Mouse (Mus musculus) MEL (cell line): ENCODE data around the gene Yeats2. TPM values are rescaled to one million over a fixed set of nuclear protein-coding genes. Genes with fewer than 3 reads are reported as not detected.

Experiments used
- DNase-seq: peaks from one replicate; pipeline ENCODE4 v3.0.0; 2011; ENCODE audit warnings: low read depth, low spot score
- H3K27ac ChIP-seq: 2 replicates; pipeline ENCODE4 v1.5.1; 2012; ENCODE audit warnings: low read depth, mild to moderate bottlenecking, control low read depth, low read length, moderate library complexity; ENCODE audit not compliant: control insufficient read depth
- H3K27me3 ChIP-seq, 2 experiments: fragments of 150-350 bp in 1 of 2; sonication (generic) in 1 of 2; 2 replicates each; pipeline ENCODE4 v1.6.1; 2012; ENCODE audit warnings: low read length in 2 of 2, mild to moderate bottlenecking in 2 of 2, improper control_type of control experiment in 1 of 2, moderate library complexity in 1 of 2; ENCODE audit not compliant: insufficient read depth in 2 of 2, control insufficient read depth in 1 of 2
- H3K36me3 ChIP-seq, 2 experiments: 2 replicates each; pipeline ENCODE4 v1.6.1; 2012 to 2014; ENCODE audit warnings: low read length in 2 of 2, improper control_type of control experiment in 1 of 2, inconsistent platforms in 1 of 2, mild to moderate bottlenecking in 1 of 2; ENCODE audit not compliant: insufficient read depth in 2 of 2, control insufficient read depth in 1 of 2
- H3K4me1 ChIP-seq, 2 experiments: fragments of 150-350 bp in 1 of 2; sonication (generic) in 1 of 2; 2 replicates each; pipeline ENCODE4 v1.6.1; 2012; ENCODE audit warnings: low read length in 2 of 2, improper control_type of control experiment in 1 of 2, mild to moderate bottlenecking in 1 of 2; ENCODE audit not compliant: insufficient read depth in 2 of 2, control insufficient read depth in 1 of 2
- H3K4me3 ChIP-seq, 2 experiments: fragments of 150-350 bp in 1 of 2; sonication (generic) in 1 of 2; 2 replicates each; pipeline ENCODE4 v1.5.1; 2012; ENCODE audit warnings: low read depth in 2 of 2, low read length in 2 of 2, mild to moderate bottlenecking in 2 of 2, moderate library complexity in 2 of 2, control low read depth in 1 of 2, improper control_type of control experiment in 1 of 2; ENCODE audit not compliant: control insufficient read depth in 1 of 2, insufficient read depth in 1 of 2
- H3K79me2 ChIP-seq: 2 replicates; pipeline ENCODE4 v1.6.1; 2012; ENCODE audit warnings: mild to moderate bottlenecking, low read length, moderate library complexity; ENCODE audit not compliant: control insufficient read depth, poor library complexity, insufficient read depth
- H3K9ac ChIP-seq: 2 replicates; pipeline ENCODE4 v1.6.1; 2012; ENCODE audit warnings: low read depth, mild to moderate bottlenecking, control low read depth, low read length, moderate library complexity; ENCODE audit not compliant: control insufficient read depth, poor library complexity, severe bottlenecking
- H3K9me3 ChIP-seq: fragments of 150-350 bp; sonication (generic); replicated peaks from 2 replicates; pipeline ENCODE4 v1.6.1; 2012; ENCODE audit warnings: mild to moderate bottlenecking, low read length, improper control_type of control experiment, moderate library complexity; ENCODE audit not compliant: insufficient read depth
- E2F4 ChIP-seq: IDR thresholded peaks from 2 replicates; pipeline ENCODE4 v1.6.1; 2011; ENCODE audit warnings: low read depth, low read length, improper control_type of control experiment, borderline replicate concordance
- ELF1 ChIP-seq: IDR thresholded peaks from 2 replicates; pipeline ENCODE4 v1.6.1; 2014; ENCODE audit warnings: low read depth, mild to moderate bottlenecking, inconsistent platforms, low read length, improper control_type of control experiment, moderate library complexity
- ETS1 ChIP-seq: IDR thresholded peaks from 2 replicates; pipeline ENCODE4 v1.6.1; 2012; ENCODE audit warnings: low read depth, mild to moderate bottlenecking, inconsistent platforms, low read length, improper control_type of control experiment, moderate library complexity
- KAT2A ChIP-seq: conservative IDR thresholded peaks from 2 replicates; pipeline ENCODE4 v1.6.1; 2012; ENCODE audit warnings: low read depth, low read length, improper control_type of control experiment, inconsistent platforms
- MAFK ChIP-seq: IDR thresholded peaks from 2 replicates; pipeline ENCODE4 v1.6.1; 2011; ENCODE audit warnings: low read depth, mild to moderate bottlenecking, low read length, improper control_type of control experiment, borderline replicate concordance
- MAX ChIP-seq: IDR thresholded peaks from 2 replicates; pipeline ENCODE4 v1.6.1; 2011; ENCODE audit warnings: low read length, improper control_type of control experiment
- MAZ ChIP-seq: IDR thresholded peaks from 2 replicates; pipeline ENCODE4 v1.6.1; 2012; ENCODE audit warnings: low read depth, mild to moderate bottlenecking, inconsistent platforms, low read length, improper control_type of control experiment
- MEF2A ChIP-seq: IDR thresholded peaks from 2 replicates; pipeline ENCODE4 v1.6.1; 2014; ENCODE audit warnings: low read depth, mild to moderate bottlenecking, inconsistent platforms, low read length, improper control_type of control experiment; ENCODE audit not compliant: poor library complexity, insufficient replicate concordance, severe bottlenecking; ENCODE audit errors: extremely low read depth
- MXI1 ChIP-seq: IDR thresholded peaks from 2 replicates; pipeline ENCODE4 v1.6.1; 2011; ENCODE audit warnings: mild to moderate bottlenecking, low read depth, low read length, improper control_type of control experiment
- NELFE ChIP-seq: IDR thresholded peaks from 2 replicates; pipeline ENCODE4 v1.6.1; 2011; ENCODE audit warnings: low read depth, low read length, improper control_type of control experiment
- NRF1 ChIP-seq: IDR thresholded peaks from 2 replicates; pipeline ENCODE4 v1.6.1; 2014; ENCODE audit warnings: low read depth, mild to moderate bottlenecking, inconsistent platforms, low read length, improper control_type of control experiment, moderate library complexity; ENCODE audit not compliant: poor library complexity, insufficient read depth, severe bottlenecking
- POLR2A ChIP-seq, 2 experiments: IDR thresholded peaks; 2 replicates each; pipeline ENCODE4 v1.6.1; 2011 to 2012; ENCODE audit warnings: low read length in 2 of 2, mild to moderate bottlenecking in 2 of 2, control low read depth in 1 of 2, improper control_type of control experiment in 1 of 2, low read depth in 1 of 2, moderate library complexity in 1 of 2; ENCODE audit not compliant: control insufficient read depth in 1 of 2, insufficient read depth in 1 of 2, poor library complexity in 1 of 2
- POLR2AphosphoS2 ChIP-seq: IDR thresholded peaks from 2 replicates; pipeline ENCODE4 v1.6.1; 2011; ENCODE audit warnings: low read length, improper control_type of control experiment
- SIN3A ChIP-seq: IDR thresholded peaks from 2 replicates; pipeline ENCODE4 v1.6.1; 2012; ENCODE audit warnings: low read length, improper control_type of control experiment, inconsistent platforms
- SMC3 ChIP-seq: IDR thresholded peaks from 2 replicates; pipeline ENCODE4 v1.6.1; 2011; ENCODE audit warnings: low read depth, low read length, improper control_type of control experiment
- TCF12 ChIP-seq: IDR thresholded peaks from 2 replicates; pipeline ENCODE4 v1.6.1; 2014; ENCODE audit warnings: low read depth, mild to moderate bottlenecking, inconsistent platforms, low read length, improper control_type of control experiment, moderate library complexity
- USF1 ChIP-seq: IDR thresholded peaks from 2 replicates; pipeline ENCODE4 v1.6.1; 2014; ENCODE audit warnings: low read depth, mild to moderate bottlenecking, inconsistent platforms, low read length, improper control_type of control experiment, moderate library complexity
- USF2 ChIP-seq, 2 experiments: IDR thresholded peaks; 2 replicates each; pipeline ENCODE4 v1.6.1; 2011 to 2012; ENCODE audit warnings: improper control_type of control experiment in 2 of 2, low read length in 2 of 2, borderline replicate concordance in 1 of 2, inconsistent platforms in 1 of 2, low read depth in 1 of 2, mild to moderate bottlenecking in 1 of 2; ENCODE audit not compliant: insufficient read depth in 1 of 2
- ZC3H11A ChIP-seq: IDR thresholded peaks from 2 replicates; pipeline ENCODE4 v1.6.1; 2012; ENCODE audit warnings: low read depth, mild to moderate bottlenecking, inconsistent platforms, low read length, improper control_type of control experiment
- ZKSCAN1 ChIP-seq: IDR thresholded peaks from 2 replicates; pipeline ENCODE4 v1.6.1; 2012; ENCODE audit warnings: low read depth, mild to moderate bottlenecking, inconsistent platforms, low read length, improper control_type of control experiment, moderate library complexity
- ZNF384 ChIP-seq: IDR thresholded peaks from 2 replicates; pipeline ENCODE4 v1.6.1; 2012; ENCODE audit warnings: low read depth, mild to moderate bottlenecking, inconsistent platforms, low read length, improper control_type of control experiment
- polyA plus RNA-seq, 2 experiments: library from polyadenylated mRNA; stranded (reverse) in 1 of 2; unstranded in 1 of 2; fragments of >175 nt in 1 of 2; fragments of >200 nt in 1 of 2; gene quantifications; 2 replicates each; pipeline versions ENCODE4 v1.2.1 to v1.2.4; 2012; ENCODE audit warnings: low replicate concordance in 2 of 2, low read depth in 1 of 2; ENCODE audit not compliant: insufficient read length in 2 of 2, insufficient read depth in 1 of 2, missing spikeins in 1 of 2
- total RNA-seq: library from RNA; depleted of rRNA; stranded (reverse); fragments of 300-350 nt; gene quantifications from 2 replicates; pipeline ENCODE4 v1.2.3, GENCODE M21; 2012

The Yeats2 gene
- total and polyA plus RNA-seq, 3 experiments: 12.7 to 23.2 TPM; not detected in 1

DNA sequence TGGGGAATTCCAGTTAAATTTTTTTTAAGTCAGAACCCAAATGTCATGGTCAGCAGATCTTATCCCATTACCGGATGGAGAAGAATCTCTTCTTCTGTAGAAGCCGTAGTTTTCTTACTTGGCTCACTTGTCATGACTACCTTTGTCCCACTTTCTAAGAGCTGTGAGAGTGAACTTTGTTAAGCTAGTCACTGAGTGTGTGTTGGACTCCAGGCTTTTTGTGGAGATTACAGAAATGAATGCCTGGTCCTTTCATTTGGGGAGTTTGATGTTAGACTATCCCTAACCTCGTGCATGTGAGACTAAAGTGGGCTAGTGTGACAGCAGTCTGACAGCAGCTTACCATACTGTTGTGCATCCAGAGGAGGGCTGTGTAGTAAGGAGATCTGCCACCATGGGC lies 28.2 kb downstream of the Yeats2 start:
- no peak for DNase-seq
- Histone ChIP-seq H3K27ac (no peak overlapping the region), H3K79me2 (no peaks in the 10 kb centered on the region), H3K4me1 (no peaks in the 10 kb centered on the region)
- TF ChIP-seq MAFK (no peak), NRF1 (no peak), ZC3H11A (no peak), MAZ (no peak), POLR2AphosphoS2 (no peak), MXI1 (no peak), POLR2A (IDR thresholded peaks at IDR 0.05; ENCODE audit: control insufficient read depth in 1 of 2, insufficient read depth in 1 of 2, low read depth in 1 of 2, low read length in 2 of 2, poor library complexity in 1 of 2) (no peak), TCF12 (no peak), SIN3A (no peak), MEF2A (no peak), NELFE (no peak), KAT2A (no peak), ZNF384 (no peak), ETS1 (no peak), ZKSCAN1 (no peak), ELF1 (no peak), USF2 (IDR thresholded peaks at IDR 0.05; ENCODE audit: borderline replicate concordance in 1 of 2, insufficient read depth in 1 of 2, low read depth in 1 of 2, low read length in 2 of 2) (no peak)
- TF ChIP-seq, all 39 proteins: peak for 0
- H3K9ac ChIP-seq: no peak overlapping the region
- H3K36me3 ChIP-seq: peaks cover 0 to 26% of the 10 kb centered on the region in 2 experiments; a peak in 2 of 4 replicates
- no peaks in the 10 kb centered on the region for H3K27me3 ChIP-seq
- no peaks in the 10 kb centered on the region for H3K9me3 ChIP-seq
- no peak overlapping the region for H3K4me3 ChIP-seq

DNA sequence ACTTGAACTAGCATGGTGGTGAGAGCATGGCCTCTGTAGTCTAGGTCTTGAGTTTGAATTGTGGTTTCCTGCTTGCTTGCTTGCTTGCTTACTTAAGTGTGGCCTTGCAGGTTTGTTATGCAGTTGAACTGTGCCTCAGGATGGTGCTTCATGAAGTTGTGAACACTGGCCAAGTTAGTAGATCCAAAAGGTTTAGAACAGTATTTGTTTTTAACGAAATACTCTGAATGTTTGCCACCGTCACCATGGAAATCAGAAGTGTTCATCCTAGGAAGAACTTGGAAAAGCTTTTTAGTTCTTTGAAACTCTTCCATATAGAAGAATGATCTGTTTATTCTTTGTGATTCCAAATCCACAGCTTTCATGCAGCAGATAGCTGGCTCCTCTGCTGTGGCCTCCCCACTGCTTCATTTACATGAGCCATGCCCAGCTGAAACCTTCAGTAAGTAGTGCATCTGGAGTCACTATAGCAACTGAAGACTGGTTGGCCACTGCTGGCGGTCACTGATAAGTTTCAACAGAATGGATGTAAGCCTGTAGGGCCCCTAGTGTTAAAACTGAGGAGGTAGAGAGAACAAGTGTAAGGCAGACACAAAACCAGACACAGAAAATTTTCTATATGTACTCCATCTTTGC lies 28.7 kb downstream of the Yeats2 start:
- peak; percentile 16 for DNase-seq
- Histone ChIP-seq H3K79me2 (no peaks in the 10 kb centered on the region), H3K4me1 (no peaks in the 10 kb centered on the region), H3K4me3 (no peak overlapping the region), H3K36me3 (peaks cover 0 to 25% of the 10 kb centered on the region in 2 experiments; a peak in 2 of 4 replicates), H3K9me3 (no peaks in the 10 kb centered on the region), H3K27ac (no peak overlapping the region), H3K9ac (no peak overlapping the region), H3K27me3 (no peaks in the 10 kb centered on the region)
- no peak for TF ChIP-seq MAX
- TF ChIP-seq ZC3H11A: no peak
- TF ChIP-seq USF1: no peak
- no peak for TF ChIP-seq E2F4
- TF ChIP-seq MAZ: no peak
- TF ChIP-seq SMC3: no peak
